Mouse (Mus musculus) cerebellum, adult 11-12 months (tissue): ENCODE data around the gene Slc44a3.

Source experiments
- DNase-seq: peaks from one replicate; pipeline ENCODE4 v3.0.0; 2022

Gene Slc44a3

DNA sequence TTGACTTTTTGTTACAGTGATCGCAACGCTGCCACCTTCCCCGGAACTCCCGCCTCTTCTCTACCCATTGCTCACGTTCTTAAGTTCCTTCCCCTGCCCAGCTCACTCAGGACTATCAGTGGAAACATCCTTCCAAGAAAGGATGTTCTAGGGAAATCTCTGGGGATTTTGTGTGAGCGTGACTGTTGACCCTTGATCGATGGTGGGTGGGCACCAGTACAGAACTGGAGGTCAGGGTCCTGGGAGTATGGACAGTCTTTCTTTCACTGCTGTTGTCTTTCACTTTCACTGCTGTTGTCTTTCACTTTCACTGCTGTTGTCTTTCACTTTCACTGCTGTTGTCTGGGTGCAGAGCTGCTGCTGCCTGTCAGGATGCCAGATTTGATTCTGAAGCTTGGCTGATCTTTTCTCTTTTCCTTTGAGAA, 38.2 kb downstream of the Slc44a3 start:
- DNase-seq: no peak

DNA sequence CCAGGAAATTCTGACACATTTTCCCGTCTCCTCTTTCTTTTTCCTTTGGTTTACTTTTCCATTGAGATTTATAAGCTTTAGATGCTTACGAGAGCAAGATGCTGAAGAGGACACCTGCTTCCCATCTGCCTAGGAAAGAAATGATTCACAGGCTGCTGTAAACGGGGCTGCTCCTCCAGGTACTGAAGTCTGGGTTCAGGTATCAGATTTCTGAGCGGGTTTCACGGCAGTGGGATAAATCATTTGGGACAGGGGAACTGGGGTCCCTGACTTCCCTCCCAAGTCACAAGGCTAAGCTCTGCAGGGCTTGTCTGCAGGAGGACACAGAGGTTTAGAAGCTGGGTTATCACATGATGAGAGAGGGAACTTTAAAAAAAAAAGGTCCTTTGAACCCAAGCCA, 40.2 kb downstream of the Slc44a3 start:
- no peak for DNase-seq

DNA sequence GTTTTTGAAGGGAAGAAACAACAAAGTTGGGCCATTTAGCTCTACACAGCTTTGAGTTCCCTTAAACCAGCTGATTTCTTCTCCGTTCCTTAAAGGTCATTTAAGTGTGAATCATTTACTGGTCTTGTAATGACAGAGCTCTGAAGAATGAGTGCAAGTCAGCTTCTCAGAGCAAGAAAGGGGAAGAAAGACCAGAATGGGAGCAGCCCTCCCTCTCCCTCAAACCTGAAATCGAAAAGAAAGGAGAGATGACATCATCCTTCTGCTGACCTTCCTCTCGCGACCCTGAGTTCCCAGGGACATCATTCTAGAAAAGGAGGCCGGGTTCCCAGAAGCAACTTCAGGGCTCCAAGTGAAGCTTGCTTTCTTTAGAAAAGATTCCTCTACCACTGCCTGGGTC, 41.3 kb downstream of the Slc44a3 start:
- DNase-seq: no peak

DNA sequence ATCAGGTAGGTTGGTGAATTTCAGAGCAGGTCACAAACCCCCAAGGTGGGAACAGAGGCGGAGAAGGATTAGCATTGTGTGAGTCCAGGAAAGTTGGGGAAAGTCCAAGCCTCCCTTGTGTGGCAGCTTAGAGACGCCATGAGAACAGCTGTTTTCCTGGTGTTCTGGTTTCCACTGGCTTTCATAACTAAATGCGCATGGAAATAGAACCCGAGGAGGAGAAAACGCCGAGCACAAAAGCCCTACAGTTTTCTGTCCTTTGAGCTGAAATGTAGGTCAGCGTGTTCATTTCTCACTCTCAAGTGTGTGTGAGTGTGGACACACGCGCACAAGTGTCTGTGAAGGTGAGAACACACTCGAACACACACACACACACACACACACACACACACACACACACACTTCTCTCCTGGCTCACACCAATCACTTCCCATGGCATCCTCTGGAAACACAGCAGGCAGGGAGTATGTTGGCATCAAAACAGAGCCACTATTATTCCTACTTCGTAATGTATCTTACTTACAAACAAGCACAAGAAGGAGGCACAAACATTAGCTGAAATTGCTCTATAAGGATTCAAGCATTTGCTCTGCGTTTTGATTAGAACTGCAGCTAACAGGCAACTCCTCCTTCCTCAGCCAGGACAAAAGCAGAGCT, 42.6 kb downstream of the Slc44a3 start:
- no peak for DNase-seq

DNA sequence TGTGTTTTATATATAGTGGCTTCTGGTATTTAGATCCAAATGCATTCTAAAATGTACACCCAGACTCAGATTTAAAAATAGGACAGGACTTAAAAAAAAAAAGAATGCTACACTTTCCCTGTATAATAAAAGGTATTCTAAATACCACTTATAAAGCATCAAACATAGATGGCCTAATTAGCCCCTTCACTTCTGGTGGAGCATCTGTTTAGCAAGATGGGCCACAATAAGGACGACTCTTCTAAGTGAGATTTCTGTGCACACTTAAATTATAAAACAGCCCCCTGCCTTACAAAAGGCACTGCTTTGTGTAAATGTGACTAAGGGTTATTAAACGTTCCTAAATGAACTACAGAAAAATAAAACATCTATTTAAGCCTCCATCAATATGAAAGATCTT, 47.0 kb downstream of the Slc44a3 start:
- no peak for DNase-seq

DNA sequence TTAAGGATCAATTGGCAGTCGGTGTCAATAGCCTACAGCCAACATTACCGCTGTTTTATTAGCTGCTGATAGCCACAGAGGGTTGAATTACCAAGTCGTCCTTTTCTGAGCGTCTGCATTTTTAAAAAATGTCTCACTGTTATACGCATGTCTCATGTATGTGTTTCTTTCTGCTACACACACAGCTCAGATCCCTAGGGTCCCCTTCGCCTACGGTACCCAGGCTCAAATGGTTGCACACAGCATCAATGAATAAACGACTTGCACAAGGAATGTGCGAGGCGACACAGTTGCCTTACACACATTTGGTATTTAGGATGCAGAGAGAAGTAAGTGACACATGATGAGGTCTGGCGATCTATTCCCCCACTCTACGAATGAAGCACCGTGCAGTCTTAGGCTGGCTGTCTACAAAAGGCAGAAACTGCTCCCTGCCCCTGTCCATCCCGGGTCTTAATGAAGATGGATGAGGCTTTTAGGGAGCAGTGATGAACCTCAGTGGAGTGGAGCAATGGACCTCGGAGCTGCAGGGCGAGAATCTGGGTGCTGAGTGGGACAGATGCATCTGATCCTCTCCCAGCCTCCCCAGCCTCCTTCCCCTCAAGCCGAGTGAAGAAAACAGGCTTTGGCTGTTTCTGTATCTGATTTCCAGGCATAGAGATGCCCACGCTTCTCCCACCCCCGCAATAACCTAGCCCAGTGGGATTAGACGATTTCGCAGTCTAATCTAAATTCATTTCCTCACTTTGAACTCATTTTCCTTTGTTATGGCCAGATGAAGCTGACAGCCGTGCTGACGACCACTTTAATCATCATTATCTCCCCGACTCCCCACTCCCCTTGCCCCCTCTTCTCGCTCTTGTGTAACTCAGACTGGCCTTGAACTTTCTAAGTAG, 48.7 kb downstream of the Slc44a3 start:
- no peak for DNase-seq

DNA sequence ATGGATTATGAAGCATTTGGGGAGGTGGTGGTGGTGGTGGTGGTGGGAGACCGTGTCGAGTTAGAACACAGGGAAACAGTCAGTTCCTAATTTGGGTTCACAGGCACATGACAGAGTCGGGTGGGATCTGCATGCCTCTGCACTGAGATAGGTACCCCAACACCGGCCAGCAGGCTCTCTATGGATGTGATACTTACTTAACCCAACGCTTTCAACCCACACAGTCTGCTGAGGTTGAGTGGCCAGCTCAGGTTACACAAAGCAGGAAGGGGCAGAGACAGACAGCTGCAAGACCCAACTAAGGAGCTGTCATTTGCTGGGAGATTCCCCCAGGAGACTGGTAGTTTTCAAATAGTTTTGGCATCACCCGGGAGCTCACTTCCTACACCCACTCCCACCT, 50.6 kb downstream of the Slc44a3 start:
- DNase-seq: no peak

DNA sequence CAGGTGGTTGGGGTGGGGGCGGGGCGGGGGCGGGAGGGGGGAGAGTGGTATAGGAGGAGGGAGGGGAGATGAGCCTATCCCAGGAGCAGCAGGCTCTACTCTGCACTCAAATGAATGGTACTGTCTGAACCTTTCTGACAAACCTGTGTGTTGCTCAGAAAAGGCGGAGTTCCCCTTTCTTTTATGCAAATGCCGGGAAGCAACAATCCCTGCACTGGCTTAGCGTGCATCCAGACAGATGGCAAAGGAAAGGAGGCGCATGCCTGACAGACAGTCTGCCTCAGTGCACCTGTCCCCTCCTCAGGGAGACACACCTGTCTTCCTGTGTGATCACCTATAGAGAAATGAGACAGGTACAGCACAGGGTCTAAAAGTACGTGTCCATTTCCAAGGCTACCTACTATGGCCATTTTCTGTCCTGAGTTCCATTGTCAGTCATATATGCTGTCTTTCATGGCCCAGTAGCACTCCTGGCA, 51.2 kb downstream of the Slc44a3 start:
- DNase-seq: no peak

DNA sequence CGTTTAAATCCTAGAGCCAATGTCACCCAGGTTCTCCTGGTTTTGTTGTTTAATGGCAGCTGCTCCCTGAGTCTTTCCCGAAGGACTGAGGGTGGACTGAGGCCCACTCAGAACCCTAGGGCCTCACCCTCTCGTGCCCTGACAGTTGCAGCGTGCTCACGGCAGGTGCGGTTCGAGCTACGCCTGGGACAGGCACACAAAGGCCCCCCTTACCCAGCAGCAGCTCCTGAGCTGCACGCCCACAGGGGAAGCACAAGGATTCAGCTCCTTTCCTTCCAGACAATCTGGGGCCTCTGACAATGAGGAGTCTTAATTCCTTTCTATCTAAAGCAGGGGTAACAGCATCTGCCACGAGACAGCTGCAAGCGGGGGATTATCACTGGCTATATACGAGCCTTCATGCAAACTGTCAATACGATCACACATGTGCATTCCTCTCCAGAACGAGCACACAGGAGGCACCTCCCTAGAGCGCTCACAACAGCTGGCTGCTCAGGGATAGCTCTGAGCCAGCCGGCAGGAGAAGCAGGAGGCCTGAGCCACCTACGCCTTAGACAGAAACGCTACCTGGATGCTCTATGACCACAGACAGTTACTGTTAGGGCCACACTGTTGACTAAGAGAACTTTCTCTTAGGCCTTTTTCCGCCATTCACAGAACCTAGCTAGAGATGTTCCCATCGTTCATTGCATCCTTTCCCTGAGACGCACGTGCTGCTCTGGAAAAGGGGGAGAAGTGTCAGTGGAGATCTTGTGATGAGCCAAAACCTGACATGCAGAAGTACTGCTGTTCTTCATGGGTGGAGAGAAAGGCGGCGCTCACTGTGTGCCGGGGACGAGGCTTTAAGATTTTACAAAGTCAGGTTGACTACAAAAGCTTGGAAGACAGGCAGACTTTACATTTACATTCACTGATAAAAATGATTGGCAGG, 51.9 kb downstream of the Slc44a3 start:
- no peak for DNase-seq

DNA sequence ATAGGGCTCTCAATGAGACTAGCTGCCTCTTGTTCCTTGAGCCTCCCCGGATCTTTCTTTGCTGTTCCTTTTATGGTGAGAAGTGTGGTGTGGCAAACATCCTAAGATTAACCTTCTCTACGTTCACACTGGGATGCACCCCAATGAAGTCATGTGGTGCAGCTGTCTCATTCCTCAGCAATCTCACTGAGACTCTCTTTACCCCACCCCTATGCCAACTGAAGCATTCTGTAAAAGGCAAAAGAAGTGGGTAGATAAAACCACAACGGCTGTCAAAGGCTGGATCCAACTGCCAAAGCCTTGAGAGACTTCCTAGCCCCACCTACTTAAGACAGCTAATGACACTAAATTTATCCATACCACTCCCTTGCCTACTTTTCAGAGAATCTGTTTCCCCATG, 57.5 kb downstream of the Slc44a3 start:
- no peak for DNase-seq

DNA sequence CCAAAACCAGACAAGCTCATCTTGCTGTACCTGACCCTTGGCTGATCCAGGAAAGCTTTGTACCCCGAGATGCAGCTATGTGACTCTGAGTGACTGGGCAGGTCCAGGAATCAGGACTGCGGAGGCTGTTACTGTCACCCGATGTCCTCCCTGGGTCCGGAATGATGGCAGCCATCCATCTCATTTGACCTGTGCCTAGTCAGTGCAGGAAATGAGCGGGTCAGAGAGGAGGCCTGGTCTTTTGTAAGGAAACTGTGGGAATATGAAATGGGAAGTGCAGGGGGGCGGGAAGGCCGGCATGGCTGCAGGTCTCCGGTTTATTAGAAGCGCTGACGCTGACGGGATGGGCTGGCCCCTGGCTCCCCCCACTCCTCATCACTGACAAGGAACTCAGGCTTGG, 60.5 kb downstream of the Slc44a3 start:
- no peak for DNase-seq

DNA sequence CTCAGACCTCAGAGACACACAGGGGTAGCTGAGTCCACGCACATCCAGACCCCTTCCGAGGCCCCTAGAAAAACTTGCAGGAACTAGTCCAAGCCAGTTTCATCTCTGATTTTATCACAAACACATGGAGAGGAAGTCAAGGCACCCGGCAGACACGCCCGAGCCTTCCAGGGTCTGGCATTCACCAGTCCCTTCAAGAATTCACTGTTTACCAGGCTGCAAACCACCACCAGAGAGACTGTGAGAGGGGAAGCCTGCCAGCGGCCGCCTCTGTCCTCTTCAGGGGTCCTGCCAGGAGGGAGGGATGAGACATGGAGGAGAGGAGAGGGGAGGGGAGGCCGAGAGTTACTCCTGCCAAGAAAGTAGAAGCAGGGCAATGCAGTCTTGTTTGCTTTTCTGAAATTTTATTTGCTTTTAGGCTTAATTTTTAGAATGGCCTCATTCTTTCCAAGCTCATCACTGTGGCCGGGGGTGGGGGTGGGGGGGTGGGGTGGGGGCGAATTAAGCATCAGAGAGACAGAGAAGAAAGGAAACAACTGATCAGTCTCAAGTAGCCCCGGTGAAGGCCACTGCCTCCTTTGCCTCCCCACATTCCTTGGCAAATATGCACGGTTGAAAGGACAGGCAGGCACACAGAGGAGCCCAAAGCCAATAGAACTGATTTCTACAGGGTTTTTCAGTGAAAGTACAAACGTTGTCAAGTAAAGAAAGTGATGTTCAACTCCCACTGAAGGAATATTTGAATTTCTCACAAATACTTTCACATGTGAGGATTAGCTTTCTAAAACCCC, 62.8 kb downstream of the Slc44a3 start:
- DNase-seq: peak; percentile 8

DNA sequence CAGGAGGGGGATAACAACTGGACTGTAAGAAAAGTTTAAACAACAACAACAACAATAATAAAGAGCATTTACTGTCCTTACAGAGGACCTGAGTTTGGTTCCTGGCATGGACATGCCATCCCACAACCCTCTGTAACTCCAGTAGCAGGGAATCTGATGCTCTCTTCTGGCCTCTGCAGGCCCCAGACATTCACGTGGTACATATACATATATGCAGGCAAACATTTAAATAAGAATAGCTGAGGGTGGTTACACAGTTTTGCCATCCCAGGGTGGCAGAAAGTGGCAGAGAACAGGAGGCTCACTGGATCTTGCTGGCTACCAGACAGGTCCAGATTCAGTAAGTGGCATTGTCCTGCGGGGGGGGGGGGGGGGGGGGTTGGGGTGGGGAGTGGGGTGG, 64.1 kb downstream of the Slc44a3 start:
- DNase-seq: no peak

DNA sequence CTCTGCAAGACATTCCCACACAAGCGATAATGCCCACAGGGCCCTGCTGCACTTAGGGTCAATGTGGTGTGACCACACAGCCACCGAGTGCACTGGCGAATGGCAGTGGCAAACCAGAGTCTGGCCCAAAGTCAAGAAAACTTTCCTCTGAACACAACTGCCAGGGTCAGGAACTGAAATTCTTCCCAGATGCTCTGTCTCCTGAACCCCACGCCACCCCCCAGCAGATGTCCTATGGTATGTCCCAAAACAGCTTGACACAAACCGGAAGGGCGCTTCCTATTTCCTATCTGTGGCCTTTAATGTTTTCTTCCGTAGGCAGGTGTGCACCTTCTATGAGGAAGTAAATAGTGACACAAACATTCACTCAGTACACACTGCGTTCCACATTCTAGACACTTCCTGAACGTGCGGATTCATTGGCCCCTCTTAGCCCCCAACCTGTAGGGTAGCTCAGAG, 65.1 kb downstream of the Slc44a3 start:
- no peak for DNase-seq

DNA sequence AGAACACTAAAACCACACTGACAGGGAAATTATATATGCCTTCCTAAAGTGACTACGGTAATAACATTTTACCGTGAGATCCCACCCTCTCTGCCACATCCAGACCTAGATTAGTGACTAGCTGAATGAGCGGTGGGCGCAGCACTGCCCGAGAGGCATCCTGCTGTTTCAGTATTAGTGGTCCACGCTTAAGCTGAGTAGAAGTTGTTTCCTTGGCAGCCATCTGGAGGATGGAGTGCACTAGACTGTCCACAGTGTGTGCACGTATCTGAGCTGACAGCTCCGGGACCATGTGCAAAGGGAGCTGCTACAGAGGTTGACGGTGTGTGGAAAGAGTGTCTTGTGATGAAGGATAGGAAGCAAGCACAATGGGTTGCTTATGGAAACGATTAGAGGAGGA, 66.4 kb downstream of the Slc44a3 start:
- no peak for DNase-seq

DNA sequence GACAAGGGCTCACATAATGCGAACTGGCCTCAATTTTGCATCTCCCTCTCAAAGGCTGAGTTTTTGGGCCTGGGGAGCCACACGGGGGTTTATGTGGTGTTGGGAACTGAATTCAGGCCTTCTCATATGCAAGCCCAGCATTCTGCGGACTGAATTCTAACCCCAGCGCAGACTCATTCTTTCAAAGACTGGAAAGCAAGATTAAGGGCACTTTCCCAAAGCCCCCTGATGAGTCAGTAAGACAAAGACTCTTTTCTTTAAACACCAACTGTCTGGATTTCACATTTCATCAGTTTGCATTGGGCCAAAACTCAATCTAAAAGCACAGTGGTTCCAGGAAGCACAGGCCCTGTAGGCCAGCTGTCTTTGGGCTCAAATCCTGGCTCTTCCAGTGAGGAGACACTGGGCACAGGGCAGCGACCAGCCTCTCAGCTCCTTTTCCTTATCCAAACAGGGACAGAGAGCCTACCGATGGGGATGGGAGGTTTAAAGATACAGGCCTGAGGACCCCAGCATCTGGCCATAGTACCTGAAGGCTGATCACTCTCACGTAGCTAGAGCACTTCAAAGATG, 67.4 kb downstream of the Slc44a3 start:
- peak; percentile 8 for DNase-seq

DNA sequence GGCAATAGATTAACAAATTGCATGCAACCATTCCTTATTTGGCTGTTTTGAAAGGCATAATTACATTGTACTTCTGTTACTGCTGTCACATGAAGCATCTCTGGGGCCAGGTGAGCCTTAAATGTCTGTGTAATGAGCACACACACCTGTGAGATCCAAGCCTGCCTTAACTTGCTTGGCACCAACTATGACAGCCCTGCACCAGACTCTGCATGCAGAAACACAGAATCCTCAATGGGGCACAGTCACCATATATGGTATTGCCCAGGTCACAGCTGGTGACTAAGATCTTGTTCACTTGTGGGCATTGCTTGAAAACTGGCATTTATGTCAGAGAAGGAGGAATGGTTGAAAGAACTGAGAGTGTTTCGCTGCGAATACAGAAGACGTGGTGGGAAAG, 69.4 kb downstream of the Slc44a3 start:
- no peak for DNase-seq

DNA sequence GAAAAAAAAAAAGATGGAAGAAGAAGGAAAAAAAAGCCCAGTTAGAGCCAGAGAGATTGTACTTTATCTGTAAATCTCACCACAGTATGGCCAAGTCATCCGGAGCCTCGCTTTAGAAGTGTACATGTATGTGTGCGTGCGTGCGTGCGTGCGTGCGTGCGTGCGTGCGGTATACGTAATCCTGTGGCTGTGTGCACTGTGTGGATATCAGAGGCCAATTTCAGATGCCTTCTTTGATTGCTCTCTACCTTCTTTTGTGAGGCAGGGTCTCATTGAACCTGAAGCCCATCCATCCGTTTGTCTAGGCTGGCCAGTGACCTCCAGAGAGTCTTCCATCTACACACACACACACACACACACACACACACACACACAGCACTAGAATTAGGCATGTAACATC, 70.7 kb downstream of the Slc44a3 start:
- no peak for DNase-seq

DNA sequence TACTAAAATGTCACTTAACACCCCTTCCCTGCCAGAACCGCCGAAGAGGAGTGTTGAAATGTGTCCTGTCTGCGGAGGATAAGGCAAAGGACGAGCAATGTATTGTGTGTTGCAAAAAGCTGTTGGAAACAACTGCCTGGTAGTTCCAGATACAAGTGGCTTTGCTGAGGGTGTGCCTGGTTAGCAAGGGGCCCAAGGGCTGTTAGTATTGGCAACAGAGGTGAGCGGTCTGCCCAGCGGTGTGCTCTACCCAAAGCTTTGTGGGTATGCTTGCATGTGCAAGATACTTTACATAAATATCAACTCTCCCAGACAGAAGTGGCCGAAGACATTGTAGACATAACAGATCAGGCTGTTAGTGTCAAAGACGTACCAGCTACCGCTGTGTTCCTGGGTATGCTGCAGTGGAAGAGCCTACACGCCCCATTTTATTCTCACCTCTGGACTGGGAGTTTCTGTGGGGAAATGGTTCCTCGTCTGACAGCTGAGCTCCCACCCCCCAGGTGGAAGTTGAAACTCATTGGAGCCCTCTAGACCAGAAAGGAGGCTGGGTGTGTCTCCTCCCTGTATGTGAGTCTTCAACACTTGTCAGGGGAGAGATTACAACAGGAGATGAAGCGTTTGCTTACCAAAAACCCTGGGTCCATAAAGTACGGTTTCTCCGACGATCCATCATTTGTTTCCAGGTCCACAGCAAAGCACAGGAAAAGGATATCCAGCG, 71.6 kb downstream of the Slc44a3 start:
- DNase-seq: no peak

DNA sequence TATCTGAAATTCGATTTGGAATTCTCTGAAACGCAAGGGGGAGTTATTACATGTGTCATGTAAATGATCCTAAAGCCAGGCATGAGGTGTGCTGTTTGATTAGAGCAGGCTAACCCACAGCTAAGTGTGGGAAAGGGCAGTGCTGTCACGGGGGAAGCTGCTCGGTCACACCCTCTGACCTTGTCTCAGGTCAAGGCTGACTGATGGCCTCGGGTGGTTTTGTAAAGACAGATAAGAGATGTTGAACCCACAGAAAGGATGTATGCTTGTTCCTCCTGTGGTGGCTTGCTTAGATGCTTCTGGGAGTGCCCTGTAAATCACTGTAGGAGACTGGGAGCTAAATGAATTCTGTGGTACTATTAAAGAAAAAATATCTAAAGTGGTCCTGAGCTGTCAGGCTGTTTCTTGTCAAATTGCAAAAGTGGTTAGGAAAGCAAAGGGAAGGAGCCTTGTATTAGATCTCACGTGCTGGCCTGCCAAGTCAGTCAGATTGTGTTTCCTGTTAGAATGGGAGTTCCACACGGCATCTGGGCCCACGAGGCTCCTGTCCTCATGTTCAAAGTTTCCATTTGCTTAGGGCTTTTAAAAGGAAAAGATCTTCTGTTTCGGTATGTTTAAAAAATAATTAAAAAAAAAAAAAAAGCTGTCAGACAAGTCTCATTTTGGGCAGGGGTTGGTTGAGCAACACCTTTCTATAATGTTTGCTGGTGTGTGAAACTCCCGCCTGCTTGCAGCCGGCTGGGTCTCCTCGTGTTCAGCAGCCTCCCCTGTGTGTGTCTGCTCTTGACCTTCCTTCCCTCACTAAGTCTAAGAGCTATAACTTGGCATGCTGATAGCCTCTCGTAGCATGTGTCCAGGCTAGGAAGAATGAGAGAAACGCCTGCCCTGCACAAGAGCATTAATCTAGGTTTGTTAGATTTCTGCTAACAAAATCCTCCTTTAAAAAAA, 73.4 kb downstream of the Slc44a3 start:
- DNase-seq: no peak
